Mouse (Mus musculus) intestine, postnatal 0 days (tissue): ENCODE measurements around the gene Lipm. TPM values are rescaled to one million over a fixed set of nuclear protein-coding genes. Genes with fewer than 3 reads are reported as not detected.

Source experiments
- ATAC-seq: fragments of 200-750 bp; cut with Nextera tagmentation; 2 replicates; pipeline ENCODE4 v1.8.0; 2017; ENCODE audit warnings: mild to moderate bottlenecking, moderate TSS enrichment, moderate library complexity
- H3K27ac ChIP-seq: fragments of 300-500 bp; sonication (generic); 2 replicates; pipeline ENCODE4 v1.5.1; 2014; ENCODE audit warnings: mild to moderate bottlenecking, low read depth, low read length, moderate library complexity
- H3K27me3 ChIP-seq: fragments of 300-500 bp; sonication (generic); replicated peaks from 2 replicates; pipeline ENCODE4 v1.6.1; 2014; ENCODE audit warnings: low read length, mixed read lengths; ENCODE audit not compliant: control insufficient read depth, insufficient read depth
- H3K36me3 ChIP-seq: fragments of 300-500 bp; sonication (generic); 2 replicates; pipeline ENCODE4 v1.6.1; 2014; ENCODE audit warnings: mild to moderate bottlenecking, moderate library complexity; ENCODE audit not compliant: control insufficient read depth, insufficient read depth
- H3K4me1 ChIP-seq: fragments of 300-500 bp; sonication (generic); replicated peaks from 2 replicates; pipeline ENCODE4 v1.6.1; 2014; ENCODE audit warnings: antibody characterized with exemption, low read length, mixed read lengths; ENCODE audit not compliant: control insufficient read depth, insufficient read depth
- H3K4me2 ChIP-seq: fragments of 300-500 bp; sonication (generic); replicated peaks from 2 replicates; pipeline ENCODE4 v1.6.1; 2014; ENCODE audit warnings: low read depth, mild to moderate bottlenecking, moderate library complexity
- H3K4me3 ChIP-seq: fragments of 300-500 bp; sonication (generic); 2 replicates; pipeline ENCODE4 v1.5.1; 2014; ENCODE audit warnings: low read depth, low read length
- H3K9ac ChIP-seq: fragments of 300-500 bp; sonication (generic); 2 replicates; pipeline ENCODE4 v1.6.1; 2014; ENCODE audit warnings: mild to moderate bottlenecking, low read depth, low read length
- H3K9me3 ChIP-seq: fragments of 300-500 bp; sonication (generic); 2 replicates; pipeline ENCODE4 v1.6.1; 2016; ENCODE audit warnings: mixed run types; ENCODE audit not compliant: control insufficient read depth
- CTCF ChIP-seq: sonication (generic); IDR thresholded peaks from 2 replicates; pipeline ENCODE4 v1.5.1; 2016; ENCODE audit warnings: low read depth, mild to moderate bottlenecking, control low read depth, antibody characterized with exemption, moderate library complexity
- WGBS: fragments of 180-500 bp; shearing (Covaris S2); extraction: QIAGEN DNeasy Blood & Tissue Kit; methylation state at CpG from one replicate; pipeline ENCODE4 v1.1.7; 2014; 5-methylcytosine and 5-hydroxymethylcytosine counted together
- microRNA-seq: library from miRNA; unstranded; fragments of <30 nt; microRNA quantifications from one replicate; pipeline ENCODE4, GENCODE M21; 2016
- polyA plus RNA-seq: library from polyadenylated mRNA; unstranded; fragments of >200 nt; fragmentation: Nextera tagmentation; extraction: Ambion mirVana; gene quantifications from 2 replicates; pipeline ENCODE4 v1.2.1, GENCODE M21; 2015

Gene Lipm
- polyA plus RNA-seq, 1 experiment from 2014 or later, result not detected

DNA sequence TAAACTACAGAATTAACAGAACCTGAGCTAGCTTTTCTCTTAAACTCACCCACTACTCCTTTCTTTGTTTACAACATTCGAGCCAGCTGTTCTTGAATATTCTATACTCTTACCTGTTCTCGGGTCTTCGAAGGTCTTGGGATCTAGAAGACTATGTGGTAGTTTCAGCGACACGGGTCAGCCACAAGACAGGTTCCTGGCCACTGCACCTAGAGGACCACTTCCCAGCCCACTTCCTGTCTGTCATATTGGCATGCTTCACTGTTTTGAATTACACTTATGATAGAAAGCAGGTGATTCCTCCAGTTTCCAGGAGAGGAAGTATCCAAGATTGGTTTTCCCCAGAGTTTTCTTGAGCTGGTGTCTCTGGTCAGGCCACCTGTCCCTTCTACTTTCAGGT lies 62.0 kb downstream of the Lipm start:
- Histone ChIP-seq H3K4me1 (no peaks in the 10 kb centered on the region), H3K27ac (no peak overlapping the region), H3K36me3 (no peaks in the 10 kb centered on the region), H3K4me2 (no peak overlapping the region), H3K4me3 (no peak overlapping the region), H3K9ac (no peak overlapping the region), H3K27me3 (no peaks in the 10 kb centered on the region), H3K9me3 (no peaks in the 10 kb centered on the region)
- TF ChIP-seq CTCF, result no peak
- no peak for ATAC-seq
- WGBS, result 84% methylated on average over 5 of the region's 5 CpGs

DNA sequence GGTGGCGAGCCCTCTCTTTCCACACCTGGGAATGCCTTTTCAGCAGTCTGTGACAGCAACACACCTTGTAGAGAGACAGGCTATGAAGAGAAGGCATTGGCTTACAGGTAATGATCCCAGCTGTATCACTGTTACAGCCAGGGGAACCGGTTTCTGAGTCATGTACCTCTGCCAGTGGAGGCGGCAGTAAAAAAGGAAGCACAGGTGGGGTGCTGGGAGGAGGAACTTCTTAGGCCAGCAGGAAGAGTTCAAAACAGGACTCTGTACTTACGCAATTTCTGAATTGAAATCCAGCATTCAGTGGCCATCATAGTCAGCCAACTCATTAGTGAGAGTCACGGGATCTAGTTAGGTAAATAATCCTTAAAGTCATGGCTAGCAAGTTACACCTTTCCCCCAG lies 65.2 kb downstream of the Lipm start, which contains the start of gene Ankrd22:
Gene Ankrd22 (minus strand): TSS at position 163 of the 400 bp plus-strand sequence.
- peak within 1 kb of the TSS; percentile 42; the same call in 1 of the 2 replicates for H3K27ac ChIP-seq
- ATAC-seq, result peak; percentile 99
- 30% methylated on average over 5 of the region's 5 CpGs for WGBS

DNA sequence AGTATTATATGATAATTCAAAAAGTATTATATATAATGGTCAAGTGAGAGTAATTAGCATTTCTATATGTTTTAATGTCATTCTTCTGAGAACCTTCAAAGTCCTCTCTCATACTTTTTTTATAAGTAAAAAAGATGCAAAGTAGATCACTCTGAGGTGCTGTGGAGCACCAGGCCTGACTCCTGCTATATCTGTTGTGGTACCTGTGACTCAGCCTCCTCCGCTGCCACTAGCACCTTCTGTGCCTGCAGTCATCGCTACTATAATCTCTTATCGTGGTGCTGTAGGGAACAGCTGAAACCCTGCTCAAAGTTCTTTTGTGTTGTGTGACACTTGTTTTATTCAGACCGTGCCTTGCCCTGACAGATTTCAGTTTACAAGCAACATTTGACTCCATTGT lies 65.7 kb downstream of the Lipm start:
- no peaks in the 10 kb centered on the region for H3K27me3 ChIP-seq
- no peak overlapping the region for H3K4me2 ChIP-seq
- H3K9ac ChIP-seq, result no peak overlapping the region
- WGBS, result 52% methylated on average over 4 of the region's 4 CpGs
- no peaks in the 10 kb centered on the region for H3K4me1 ChIP-seq
- no peak for TF ChIP-seq CTCF
- H3K27ac ChIP-seq, result peak overlapping the region; percentile 15; the same call in 1 of the 2 replicates
- H3K9me3 ChIP-seq, result no peaks in the 10 kb centered on the region
- peak; percentile 57 for ATAC-seq
- H3K4me3 ChIP-seq, result no peak overlapping the region
- no peaks in the 10 kb centered on the region for H3K36me3 ChIP-seq

More for the DNA sequence above, 65.2 kb downstream of the Lipm start, which contains the start of gene Ankrd22:
- H3K36me3 ChIP-seq, result no peaks in the 10 kb centered on the region
- H3K4me1 ChIP-seq, result no peaks in the 10 kb centered on the region
- no peak for TF ChIP-seq CTCF
- no peaks in the 10 kb centered on the region for H3K27me3 ChIP-seq
- no peak within 1 kb of the TSS for H3K9ac ChIP-seq
- H3K4me3 ChIP-seq, result no peak within 1 kb of the TSS
- no peaks in the 10 kb centered on the region for H3K9me3 ChIP-seq
- peak within 1 kb of the TSS; percentile 14; the same call in 1 of the 2 replicates for H3K4me2 ChIP-seq

DNA sequence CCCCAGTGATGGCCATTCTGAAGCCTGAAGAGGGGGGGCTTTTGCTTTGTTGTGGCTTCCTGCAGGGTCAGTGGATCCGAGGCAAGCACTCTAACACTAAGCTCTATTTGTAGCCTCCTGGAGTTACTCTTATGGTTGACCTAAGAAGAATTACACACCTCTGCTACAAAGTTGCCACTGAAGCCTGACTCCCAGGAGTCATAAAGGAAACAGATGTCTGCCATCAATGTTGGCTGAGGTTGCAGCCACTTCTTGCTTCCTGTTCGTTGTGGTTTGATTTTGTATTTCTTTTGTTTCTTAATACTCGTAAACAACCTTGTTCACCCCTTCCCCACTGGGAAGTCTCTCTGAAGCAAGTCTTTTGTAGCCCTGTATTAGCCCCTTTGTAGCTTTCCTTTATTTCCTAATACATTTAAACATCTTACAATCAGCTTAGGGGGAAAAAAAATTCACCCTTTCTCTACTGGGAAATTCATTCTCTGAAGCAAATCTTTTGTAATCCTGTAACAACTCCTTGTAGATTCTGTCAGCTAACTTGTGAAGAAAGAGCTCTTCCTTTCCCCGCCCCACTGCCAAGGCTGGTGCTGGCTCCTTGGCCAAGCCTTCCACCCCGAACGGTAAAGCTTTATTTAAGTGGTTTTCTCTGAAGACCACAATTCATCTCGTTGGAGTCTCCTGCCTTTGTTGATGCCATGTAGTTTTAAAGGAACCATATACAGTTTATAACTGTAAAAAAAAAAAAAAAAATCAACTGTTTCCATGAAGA lies 67.3 kb downstream of the Lipm start:
- no peak for TF ChIP-seq CTCF
- WGBS, result 64% methylated on average over 7 of the region's 7 CpGs
- Histone ChIP-seq H3K4me2 (no peak overlapping the region), H3K27ac (no peak overlapping the region), H3K27me3 (no peaks in the 10 kb centered on the region), H3K9me3 (no peaks in the 10 kb centered on the region), H3K36me3 (no peaks in the 10 kb centered on the region), H3K4me3 (no peak overlapping the region), H3K4me1 (no peaks in the 10 kb centered on the region), H3K9ac (no peak overlapping the region)
- no peak for ATAC-seq

DNA sequence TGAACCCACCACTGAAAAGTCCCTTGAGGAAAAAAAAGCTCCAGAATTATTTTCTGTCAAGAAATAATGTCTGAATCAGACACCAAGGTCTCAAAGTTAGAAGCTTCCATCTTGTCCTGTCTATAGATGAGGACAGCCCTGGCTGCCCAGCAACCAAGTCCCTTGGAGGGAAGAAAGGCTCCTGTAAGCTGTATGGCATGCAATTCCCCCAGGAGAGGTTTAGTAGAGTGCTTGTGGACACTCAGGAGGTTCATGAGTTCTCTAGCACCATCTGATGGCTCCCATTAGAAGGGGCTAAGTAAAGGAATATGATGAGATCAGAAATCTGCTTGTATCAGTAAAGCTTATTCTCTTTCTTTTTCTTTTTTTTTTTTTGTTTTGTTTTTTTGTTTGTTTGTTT lies 68.4 kb downstream of the Lipm start:
- no peak for ATAC-seq

DNA sequence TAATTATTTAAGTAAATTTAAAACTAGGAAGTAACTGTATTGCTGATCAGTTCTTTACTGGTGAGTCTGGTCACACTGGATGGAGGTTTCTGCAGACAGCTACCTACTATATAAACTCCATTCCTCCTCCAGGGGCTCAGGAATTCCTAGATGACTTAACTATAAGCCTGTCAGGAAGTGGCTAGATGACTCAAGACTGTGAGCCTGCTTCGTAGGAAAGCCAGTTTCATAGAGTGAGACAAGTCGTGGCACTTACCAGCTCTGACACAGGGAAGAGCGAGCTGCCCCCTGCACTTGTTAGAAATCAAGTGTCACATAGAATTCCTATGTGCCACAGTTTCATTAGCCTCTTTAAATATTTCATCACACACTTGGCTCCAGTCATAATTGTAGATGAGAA lies 70.4 kb downstream of the Lipm start:
- Histone ChIP-seq H3K27me3 (no peaks in the 10 kb centered on the region), H3K9ac (no peak overlapping the region), H3K4me1 (no peaks in the 10 kb centered on the region), H3K4me3 (no peak overlapping the region), H3K4me2 (no peak overlapping the region), H3K36me3 (no peaks in the 10 kb centered on the region), H3K27ac (no peak overlapping the region), H3K9me3 (no peaks in the 10 kb centered on the region)
- WGBS, result 78% methylated on average over 3 of the region's 3 CpGs
- no peak for ATAC-seq
- TF ChIP-seq CTCF, result no peak

More for the DNA sequence above, 68.4 kb downstream of the Lipm start:
- Histone ChIP-seq H3K4me2 (no peak overlapping the region), H3K9me3 (no peaks in the 10 kb centered on the region), H3K27ac (no peak overlapping the region), H3K4me1 (no peaks in the 10 kb centered on the region), H3K9ac (no peak overlapping the region), H3K27me3 (no peaks in the 10 kb centered on the region), H3K4me3 (no peak overlapping the region), H3K36me3 (no peaks in the 10 kb centered on the region)
- no peak for TF ChIP-seq CTCF

Small RNAs within 50 kb of the gene (microRNA-seq; reads per million reads assigned to microRNA genes)
- gene Gm23334, result not detected

Other genes starting within 250 kb of the Lipm start
- 1.1 and 2.2 TPM in 2 replicates for gene Lipf, start 139.7 kb upstream of the Lipm start, polyA plus RNA-seq
- gene Lipk, start 92.6 kb upstream of the Lipm start, polyA plus RNA-seq, result 0.23 and 0.39 TPM in 2 replicates
- gene Lipn, start 33.6 kb upstream of the Lipm start, polyA plus RNA-seq, result 0.08 TPM in 1 of 2 replicates, not detected in the other
- 3.0 TPM in 2 replicates for gene Ankrd22, start 65.1 kb downstream of the Lipm start, polyA plus RNA-seq
- gene Stambpl1, start 91.3 kb downstream of the Lipm start, polyA plus RNA-seq, result 14.8 and 16.8 TPM in 2 replicates
- gene Acta2, start 154.7 kb downstream of the Lipm start, polyA plus RNA-seq, result 1,651 and 1,727 TPM in 2 replicates
- gene Fas, start 189.7 kb downstream of the Lipm start, polyA plus RNA-seq, result 14.2 and 15.6 TPM in 2 replicates